Mouse (Mus musculus): ENCODE measurements around the gene Tenm4. TPM values are rescaled to one million over a fixed set of nuclear protein-coding genes. Genes with fewer than 3 reads are reported as not detected.
A peak's percentile ranks its signal among the peaks of the same experiment; 100 is the strongest.

The Tenm4 gene
- polyA plus RNA-seq, 1 experiment from 2014 or later, result 14.3 TPM

GRCm38 (mm10) chr7:96688141-96688540 is 517.1 kb downstream of the Tenm4 start:
- Histone ChIP-seq H3K4me1 (ENCODE audit: control insufficient read depth, insufficient read depth, low read length) (no peaks in the 10 kb centered on the region), H3K4me2 (ENCODE audit: low read depth, low read length) (no peak overlapping the region), H3K9me3 (ENCODE audit: control insufficient read depth, low read length) (no peaks in the 10 kb centered on the region), H3K27me3 (replicated peaks; ENCODE audit: control insufficient read depth, insufficient read depth, low read length) (no peaks in the 10 kb centered on the region), H3K9ac (ENCODE audit: low read depth, low read length) (no peak overlapping the region), H3K36me3 (ENCODE audit: control insufficient read depth, insufficient read depth, low read length) (no peaks in the 10 kb centered on the region), H3K27ac (ENCODE audit: low read length) (no peak overlapping the region), H3K4me3 (ENCODE audit: low read length) (no peak overlapping the region)
- 83% methylated on average over 3 of the region's 3 CpGs for WGBS
- ATAC-seq, result no peak

- 80% methylated on average over 8 of the region's 8 CpGs for WGBS
Measured at GRCm38 (mm10) chr7:96701097-96701845, 530.2 kb downstream of the Tenm4 start.

GRCm38 (mm10) chr7:96703958-96704357 is 532.9 kb downstream of the Tenm4 start:
- no peaks in the 10 kb centered on the region for H3K36me3 ChIP-seq (ENCODE audit: control insufficient read depth, insufficient read depth, low read length)
- no peak overlapping the region for H3K4me2 ChIP-seq (ENCODE audit: low read depth, low read length)
- no peak for ATAC-seq
- no peaks in the 10 kb centered on the region for H3K9me3 ChIP-seq (ENCODE audit: control insufficient read depth, low read length)
- H3K4me3 ChIP-seq (ENCODE audit: low read length), result no peak overlapping the region
- no peak overlapping the region for H3K9ac ChIP-seq (ENCODE audit: low read depth, low read length)
- no peaks in the 10 kb centered on the region for H3K27me3 ChIP-seq (replicated peaks; ENCODE audit: control insufficient read depth, insufficient read depth, low read length)
- H3K27ac ChIP-seq (ENCODE audit: low read length), result no peak overlapping the region
- WGBS, result 86% methylated on average over 16 of the region's 16 CpGs
- H3K4me1 ChIP-seq (ENCODE audit: control insufficient read depth, insufficient read depth, low read length), result peaks cover 3% of the 10 kb centered on the region; the same call in 1 of the 2 replicates

More at GRCm38 (mm10) chr7:96701097-96701845, 530.2 kb downstream of the Tenm4 start:
- H3K27me3 ChIP-seq (replicated peaks; ENCODE audit: control insufficient read depth, insufficient read depth, low read length), result no peaks in the 10 kb centered on the region
- H3K4me3 ChIP-seq (ENCODE audit: low read length), result no peak overlapping the region
- H3K4me1 ChIP-seq (ENCODE audit: control insufficient read depth, insufficient read depth, low read length), result peaks cover 3% of the 10 kb centered on the region; the same call in 1 of the 2 replicates
- no peaks in the 10 kb centered on the region for H3K9me3 ChIP-seq (ENCODE audit: control insufficient read depth, low read length)
- H3K9ac ChIP-seq (ENCODE audit: low read depth, low read length), result no peak overlapping the region
- H3K27ac ChIP-seq (ENCODE audit: low read length), result no peak overlapping the region
- ATAC-seq, result no peak
- no peak overlapping the region for H3K4me2 ChIP-seq (ENCODE audit: low read depth, low read length)
- no peaks in the 10 kb centered on the region for H3K36me3 ChIP-seq (ENCODE audit: control insufficient read depth, insufficient read depth, low read length)

GRCm38 (mm10) chr7:96705307-96706129 is 534.5 kb downstream of the Tenm4 start:
- 65% methylated on average over 8 of the region's 8 CpGs for WGBS
- Histone ChIP-seq H3K36me3 (ENCODE audit: control insufficient read depth, insufficient read depth, low read length) (no peaks in the 10 kb centered on the region), H3K9ac (ENCODE audit: low read depth, low read length) (no peak overlapping the region), H3K27ac (ENCODE audit: low read length) (no peak overlapping the region), H3K9me3 (ENCODE audit: control insufficient read depth, low read length) (no peaks in the 10 kb centered on the region), H3K4me2 (ENCODE audit: low read depth, low read length) (no peak overlapping the region), H3K4me3 (ENCODE audit: low read length) (no peak overlapping the region), H3K4me1 (ENCODE audit: control insufficient read depth, insufficient read depth, low read length) (peaks cover 3% of the 10 kb centered on the region; the same call in 1 of the 2 replicates), H3K27me3 (replicated peaks; ENCODE audit: control insufficient read depth, insufficient read depth, low read length) (no peaks in the 10 kb centered on the region)
- peak; percentile 90 for ATAC-seq

GRCm38 (mm10) chr7:96706531-96706930 is 535.5 kb downstream of the Tenm4 start:
- Histone ChIP-seq H3K9me3 (ENCODE audit: control insufficient read depth, low read length) (no peaks in the 10 kb centered on the region), H3K36me3 (ENCODE audit: control insufficient read depth, insufficient read depth, low read length) (no peaks in the 10 kb centered on the region), H3K4me3 (ENCODE audit: low read length) (no peak overlapping the region), H3K4me1 (ENCODE audit: control insufficient read depth, insufficient read depth, low read length) (peaks cover 3% of the 10 kb centered on the region; the same call in 1 of the 2 replicates), H3K4me2 (ENCODE audit: low read depth, low read length) (no peak overlapping the region), H3K27ac (ENCODE audit: low read length) (no peak overlapping the region), H3K27me3 (replicated peaks; ENCODE audit: control insufficient read depth, insufficient read depth, low read length) (no peaks in the 10 kb centered on the region), H3K9ac (ENCODE audit: low read depth, low read length) (no peak overlapping the region)
- WGBS, result 89% methylated on average over 7 of the region's 7 CpGs
- ATAC-seq, result no peak

- ATAC-seq, result no peak
- Histone ChIP-seq H3K9ac (ENCODE audit: low read depth, low read length) (no peak overlapping the region), H3K4me2 (ENCODE audit: low read depth, low read length) (no peak overlapping the region), H3K27ac (ENCODE audit: low read length) (no peak overlapping the region), H3K36me3 (ENCODE audit: control insufficient read depth, insufficient read depth, low read length) (no peaks in the 10 kb centered on the region), H3K9me3 (ENCODE audit: control insufficient read depth, low read length) (no peaks in the 10 kb centered on the region), H3K4me1 (ENCODE audit: control insufficient read depth, insufficient read depth, low read length) (peaks cover 3% of the 10 kb centered on the region; the same call in 1 of the 2 replicates), H3K27me3 (replicated peaks; ENCODE audit: control insufficient read depth, insufficient read depth, low read length) (no peaks in the 10 kb centered on the region), H3K4me3 (ENCODE audit: low read length) (no peak overlapping the region)
- WGBS, result 85% methylated on average over 2 of the region's 2 CpGs
Measured at GRCm38 (mm10) chr7:96707112-96707511, 536.1 kb downstream of the Tenm4 start.

GRCm38 (mm10) chr7:96708071-96708470 is 537.0 kb downstream of the Tenm4 start:
- 72% methylated on average over 5 of the region's 5 CpGs for WGBS
- Histone ChIP-seq H3K27me3 (replicated peaks; ENCODE audit: control insufficient read depth, insufficient read depth, low read length) (no peaks in the 10 kb centered on the region), H3K4me2 (ENCODE audit: low read depth, low read length) (no peak overlapping the region), H3K9me3 (ENCODE audit: control insufficient read depth, low read length) (no peaks in the 10 kb centered on the region), H3K36me3 (ENCODE audit: control insufficient read depth, insufficient read depth, low read length) (no peaks in the 10 kb centered on the region), H3K4me1 (ENCODE audit: control insufficient read depth, insufficient read depth, low read length) (peaks cover 3% of the 10 kb centered on the region; the same call in 1 of the 2 replicates), H3K4me3 (ENCODE audit: low read length) (no peak overlapping the region), H3K27ac (ENCODE audit: low read length) (no peak overlapping the region), H3K9ac (ENCODE audit: low read depth, low read length) (no peak overlapping the region)
- ATAC-seq, result no peak

GRCm38 (mm10) chr7:96708561-96708960 is 537.5 kb downstream of the Tenm4 start:
- H3K4me1 ChIP-seq (ENCODE audit: control insufficient read depth, insufficient read depth, low read length), result peaks cover 3% of the 10 kb centered on the region; the same call in 1 of the 2 replicates
- ATAC-seq, result no peak
- no peak overlapping the region for H3K4me3 ChIP-seq (ENCODE audit: low read length)
- no peaks in the 10 kb centered on the region for H3K27me3 ChIP-seq (replicated peaks; ENCODE audit: control insufficient read depth, insufficient read depth, low read length)
- 85% methylated on average over 5 of the region's 5 CpGs for WGBS
- H3K36me3 ChIP-seq (ENCODE audit: control insufficient read depth, insufficient read depth, low read length), result no peaks in the 10 kb centered on the region
- no peak overlapping the region for H3K27ac ChIP-seq (ENCODE audit: low read length)
- H3K9ac ChIP-seq (ENCODE audit: low read depth, low read length), result no peak overlapping the region
- no peaks in the 10 kb centered on the region for H3K9me3 ChIP-seq (ENCODE audit: control insufficient read depth, low read length)
- no peak overlapping the region for H3K4me2 ChIP-seq (ENCODE audit: low read depth, low read length)

GRCm38 (mm10) chr7:96708968-96709367 is 537.9 kb downstream of the Tenm4 start:
- 87% methylated on average over 8 of the region's 8 CpGs for WGBS
- Histone ChIP-seq H3K27me3 (replicated peaks; ENCODE audit: control insufficient read depth, insufficient read depth, low read length) (no peaks in the 10 kb centered on the region), H3K9ac (ENCODE audit: low read depth, low read length) (no peak overlapping the region), H3K9me3 (ENCODE audit: control insufficient read depth, low read length) (no peaks in the 10 kb centered on the region), H3K4me2 (ENCODE audit: low read depth, low read length) (no peak overlapping the region), H3K36me3 (ENCODE audit: control insufficient read depth, insufficient read depth, low read length) (no peaks in the 10 kb centered on the region), H3K4me3 (ENCODE audit: low read length) (no peak overlapping the region), H3K4me1 (ENCODE audit: control insufficient read depth, insufficient read depth, low read length) (peaks cover 3% of the 10 kb centered on the region; the same call in 1 of the 2 replicates), H3K27ac (ENCODE audit: low read length) (no peak overlapping the region)
- ATAC-seq, result no peak

All from intestine, embryonic 16.5 days (tissue).